Mouse (Mus musculus): ENCODE results near the gene Baz2b. TPM values are rescaled to one million over a fixed set of nuclear protein-coding genes. Genes with fewer than 3 reads are reported as not detected.

Baz2b gene
- 63.4 TPM for polyA plus RNA-seq (2017; shearing (Covaris generic))

GRCm38 (mm10) chr2:60209703-60210651, at the start of gene Baz2b, which contains the start of gene March7:
Gene Baz2b, minus strand, starts transcription at chr2:60209839.
Gene March7, plus strand, starts transcription at chr2:60209887.

GRCm38 (mm10) chr2:59881831-59882741, 327.6 kb downstream of the Baz2b start, which contains the start of gene Wdsub1:
Gene Wdsub1, minus strand, starts transcription at chr2:59882591.

Other genes with a start within 250 kb of the Baz2b start
- 265 TPM for gene March7, start within 50 bp of the Baz2b start, polyA plus RNA-seq (2017; shearing (Covaris generic))
- gene Cd302, start 74.6 kb upstream of the Baz2b start, polyA plus RNA-seq (2017; shearing (Covaris generic)) = 3.0 TPM
- 27.9 TPM for gene Ly75, start 173.5 kb upstream of the Baz2b start, polyA plus RNA-seq (2017; shearing (Covaris generic))

Measured in naive thymus-derived CD4-positive, alpha-beta T cell, adult 5 months (primary cell).